Mouse (Mus musculus) embryonic facial prominence, embryonic 15.5 days (tissue): ENCODE results near the gene Tmem266. TPM values are rescaled to one million over a fixed set of nuclear protein-coding genes. Genes with fewer than 3 reads are reported as not detected.

Experiments used
- ATAC-seq: fragments of 200-750 bp; cut with Nextera tagmentation; 2 replicates; pipeline ENCODE4 v1.8.0; 2017; ENCODE audit warnings: low read depth, moderate TSS enrichment; ENCODE audit not compliant: insufficient number of reproducible peaks, low FRiP score, low TSS enrichment
- H3K27ac ChIP-seq: fragments of 300-500 bp; sonication (generic); replicated peaks from 2 replicates; pipeline ENCODE4 v1.5.1; 2015; ENCODE audit warnings: mild to moderate bottlenecking, inconsistent platforms
- H3K27me3 ChIP-seq: fragments of 300-500 bp; sonication (generic); 2 replicates; pipeline ENCODE4 v1.6.1; 2015; ENCODE audit warnings: inconsistent platforms
- H3K36me3 ChIP-seq: fragments of 300-500 bp; sonication (generic); 2 replicates; pipeline ENCODE4 v1.6.1; 2015; ENCODE audit warnings: mild to moderate bottlenecking, inconsistent platforms
- H3K4me1 ChIP-seq: fragments of 300-500 bp; sonication (generic); 2 replicates; pipeline ENCODE4 v1.6.1; 2015; ENCODE audit warnings: inconsistent platforms
- H3K4me2 ChIP-seq: fragments of 300-500 bp; sonication (generic); replicated peaks from 2 replicates; pipeline ENCODE4 v1.6.1; 2015; ENCODE audit warnings: mild to moderate bottlenecking, inconsistent platforms
- H3K4me3 ChIP-seq: fragments of 300-500 bp; sonication (generic); replicated peaks from 2 replicates; pipeline ENCODE4 v1.5.1; 2015; ENCODE audit warnings: mild to moderate bottlenecking, inconsistent platforms
- H3K9ac ChIP-seq: fragments of 300-500 bp; sonication (generic); 2 replicates; pipeline ENCODE4 v1.6.1; 2015; ENCODE audit warnings: inconsistent platforms
- H3K9me3 ChIP-seq: fragments of 300-500 bp; sonication (generic); replicated peaks from 2 replicates; pipeline ENCODE4 v1.6.1; 2016; ENCODE audit warnings: inconsistent platforms
- WGBS: fragments of 180-500 bp; shearing (Covaris S2); methylation state at CpG from one replicate; pipeline ENCODE4 v1.1.7; 2015; 5-methylcytosine and 5-hydroxymethylcytosine counted together
- polyA plus RNA-seq: library from polyadenylated mRNA; unstranded; fragments of >200 nt; fragmentation: Nextera tagmentation; extraction: Ambion mirVana; gene quantifications from 2 replicates; pipeline ENCODE4 v1.2.1, GENCODE M21; 2015

Gene Tmem266
- polyA plus RNA-seq, 1 experiment from 2014 or later: 0.57 TPM

- 13% methylated on average over 5 of the region's 5 CpGs for WGBS
- Histone ChIP-seq H3K9ac (no peak overlapping the region), H3K27me3 (no peaks in the 10 kb centered on the region), H3K36me3 (no peaks in the 10 kb centered on the region), H3K27ac (no peak overlapping the region), H3K4me1 (no peaks in the 10 kb centered on the region), H3K4me2 (no peak overlapping the region), H3K4me3 (no peak overlapping the region), H3K9me3 (no peaks in the 10 kb centered on the region)
- ATAC-seq: no peak
These were observed 15.2 kb upstream of the Tmem266 start for GRCm38 (mm10) chr9:55311560-55311959.

GRCm38 (mm10) chr9:55313619-55314261 is 13.0 kb upstream of the Tmem266 start:
- Histone ChIP-seq H3K27ac (no peak overlapping the region), H3K4me2 (no peak overlapping the region), H3K9me3 (no peaks in the 10 kb centered on the region), H3K27me3 (no peaks in the 10 kb centered on the region), H3K4me3 (no peak overlapping the region), H3K4me1 (no peaks in the 10 kb centered on the region), H3K36me3 (no peaks in the 10 kb centered on the region), H3K9ac (no peak overlapping the region)
- ATAC-seq: no peak
- 54% methylated on average over 12 of the region's 12 CpGs for WGBS

GRCm38 (mm10) chr9:55322641-55323040 is 4.1 kb upstream of the Tmem266 start:
- no peak for ATAC-seq
- no peak overlapping the region for H3K9ac ChIP-seq
- 78% methylated on average over 1 of the region's 1 CpGs for WGBS
- H3K4me2 ChIP-seq: no peak overlapping the region
- peaks cover 12% of the 10 kb centered on the region for H3K4me1 ChIP-seq
- H3K27me3 ChIP-seq: peaks cover 25% of the 10 kb centered on the region
- H3K27ac ChIP-seq: no peak overlapping the region
- H3K9me3 ChIP-seq: no peaks in the 10 kb centered on the region
- H3K4me3 ChIP-seq: no peak overlapping the region
- H3K36me3 ChIP-seq: no peaks in the 10 kb centered on the region

- Histone ChIP-seq H3K27me3 (peaks cover 38% of the 10 kb centered on the region), H3K36me3 (no peaks in the 10 kb centered on the region), H3K4me2 (no peak overlapping the region), H3K9me3 (no peaks in the 10 kb centered on the region), H3K27ac (no peak overlapping the region), H3K4me3 (no peak overlapping the region), H3K4me1 (peaks cover 16% of the 10 kb centered on the region), H3K9ac (no peak overlapping the region)
- ATAC-seq: no peak
- 40% methylated on average over 8 of the region's 8 CpGs for WGBS
These were observed 2.6 kb upstream of the Tmem266 start for GRCm38 (mm10) chr9:55324085-55324484.

GRCm38 (mm10) chr9:55324516-55324915 is 2.2 kb upstream of the Tmem266 start:
- no peak for ATAC-seq
- peaks cover 16% of the 10 kb centered on the region for H3K4me1 ChIP-seq
- H3K36me3 ChIP-seq: no peaks in the 10 kb centered on the region
- no peak overlapping the region for H3K27ac ChIP-seq
- H3K4me2 ChIP-seq: no peak overlapping the region
- H3K9me3 ChIP-seq: no peaks in the 10 kb centered on the region
- no peak overlapping the region for H3K9ac ChIP-seq
- peaks cover 42% of the 10 kb centered on the region for H3K27me3 ChIP-seq
- 48% methylated on average over 10 of the region's 10 CpGs for WGBS
- no peak overlapping the region for H3K4me3 ChIP-seq

DNA sequence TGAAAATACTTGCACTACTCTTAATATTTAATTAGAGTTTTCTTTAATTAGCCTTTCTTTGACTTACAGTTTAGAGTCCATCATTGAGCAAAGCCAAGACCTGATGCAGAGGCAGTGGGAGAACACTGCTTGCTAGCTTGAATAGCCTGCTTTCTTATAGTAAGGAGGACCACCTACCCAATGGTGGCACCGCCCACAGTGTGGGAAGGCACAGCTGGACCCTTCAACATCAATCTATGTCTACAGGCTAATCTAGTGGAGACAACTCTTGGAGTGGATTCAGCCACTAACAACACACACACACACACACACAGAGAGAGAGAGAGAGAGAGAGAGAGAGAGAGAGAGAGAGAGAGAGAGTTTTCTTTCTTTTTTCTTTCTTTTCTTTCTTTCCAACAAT is 1.7 kb upstream of the Tmem266 start:
- no peak for ATAC-seq
- Histone ChIP-seq H3K27ac (no peak overlapping the region), H3K27me3 (peaks cover 43% of the 10 kb centered on the region), H3K4me2 (no peak overlapping the region), H3K9me3 (no peaks in the 10 kb centered on the region), H3K4me1 (peaks cover 16% of the 10 kb centered on the region), H3K9ac (no peak overlapping the region), H3K4me3 (no peak overlapping the region), H3K36me3 (no peaks in the 10 kb centered on the region)
- 44% methylated on average over 1 of the region's 1 CpGs for WGBS

GRCm38 (mm10) chr9:55325564-55326514 is 874 bp upstream of the Tmem266 start:
- Histone ChIP-seq H3K36me3 (no peaks in the 10 kb centered on the region), H3K9me3 (no peaks in the 10 kb centered on the region), H3K27ac (no peak overlapping the region), H3K4me2 (peak overlapping the region; percentile 86), H3K4me1 (peaks cover 16% of the 10 kb centered on the region), H3K4me3 (peak overlapping the region; percentile 61), H3K9ac (peak overlapping the region; percentile 60; the same call in 1 of the 2 replicates), H3K27me3 (peaks cover 45% of the 10 kb centered on the region)
- no peak for ATAC-seq
- 12% methylated on average over 18 of the region's 18 CpGs for WGBS

- WGBS: 0% methylated on average over 13 of the region's 13 CpGs
- Histone ChIP-seq H3K27me3 (peaks cover 45% of the 10 kb centered on the region), H3K27ac (no peak overlapping the region), H3K9ac (peak overlapping the region; percentile 60), H3K4me1 (peaks cover 26% of the 10 kb centered on the region), H3K4me2 (peak overlapping the region; percentile 86), H3K4me3 (peak overlapping the region; percentile 61), H3K36me3 (no peaks in the 10 kb centered on the region), H3K9me3 (no peaks in the 10 kb centered on the region)
- no peak for ATAC-seq
These were observed 512 bp downstream of the Tmem266 start for GRCm38 (mm10) chr9:55327234-55327615.

- no peak overlapping the region for H3K9ac ChIP-seq
- WGBS: 20% methylated on average over 14 of the region's 14 CpGs
- no peak for ATAC-seq
- H3K36me3 ChIP-seq: no peaks in the 10 kb centered on the region
- no peak overlapping the region for H3K4me3 ChIP-seq
- no peak overlapping the region for H3K27ac ChIP-seq
- no peak overlapping the region for H3K4me2 ChIP-seq
- peaks cover 32% of the 10 kb centered on the region for H3K4me1 ChIP-seq
- no peaks in the 10 kb centered on the region for H3K9me3 ChIP-seq
- peaks cover 40% of the 10 kb centered on the region for H3K27me3 ChIP-seq
These were observed 1.6 kb downstream of the Tmem266 start for GRCm38 (mm10) chr9:55328151-55328918.

DNA sequence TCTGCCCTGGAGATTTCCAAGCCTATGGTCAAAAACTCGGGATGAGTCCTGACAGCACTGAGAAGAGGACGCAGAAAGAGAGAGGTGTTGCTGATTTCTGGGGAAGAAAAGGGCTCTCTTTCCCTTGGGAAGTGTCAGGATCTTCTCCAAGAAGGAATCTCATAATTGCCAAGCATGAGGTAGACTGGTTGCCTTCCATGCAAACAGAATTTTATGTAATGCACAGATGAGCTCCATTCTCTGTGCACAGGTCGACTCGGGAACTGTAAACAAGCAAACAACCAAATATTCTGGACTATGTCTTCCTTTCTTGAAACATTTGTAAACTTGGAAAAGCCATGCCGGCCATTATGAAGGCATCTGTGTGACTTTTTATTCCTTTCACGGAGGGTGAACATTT is 2.7 kb downstream of the Tmem266 start:
- Histone ChIP-seq H3K4me2 (no peak overlapping the region), H3K27me3 (peaks cover 32% of the 10 kb centered on the region), H3K36me3 (no peaks in the 10 kb centered on the region), H3K27ac (no peak overlapping the region), H3K9ac (no peak overlapping the region), H3K4me1 (peaks cover 32% of the 10 kb centered on the region), H3K4me3 (no peak overlapping the region), H3K9me3 (no peaks in the 10 kb centered on the region)
- no peak for ATAC-seq
- WGBS: 76% methylated on average over 6 of the region's 6 CpGs

- peaks cover 20% of the 10 kb centered on the region for H3K4me1 ChIP-seq
- H3K4me2 ChIP-seq: no peak overlapping the region
- H3K9ac ChIP-seq: no peak overlapping the region
- H3K36me3 ChIP-seq: no peaks in the 10 kb centered on the region
- H3K27ac ChIP-seq: no peak overlapping the region
- no peak overlapping the region for H3K4me3 ChIP-seq
- H3K9me3 ChIP-seq: no peaks in the 10 kb centered on the region
- no peak for ATAC-seq
- WGBS: 22% methylated on average over 5 of the region's 5 CpGs
- peaks cover 20% of the 10 kb centered on the region for H3K27me3 ChIP-seq
These were observed 5.8 kb downstream of the Tmem266 start for GRCm38 (mm10) chr9:55332476-55332875.
